Mouse (Mus musculus) G1E (cell line): ENCODE data around the gene Prpf40b. TPM values are rescaled to one million over a fixed set of nuclear protein-coding genes. Genes with fewer than 3 reads are reported as not detected.

ENCODE experiments used
- ATAC-seq: 2 replicates; pipeline ENCODE4 v1.8.0; 2016; ENCODE audit warnings: mild to moderate bottlenecking; ENCODE audit not compliant: insufficient number of reproducible peaks, poor library complexity, low FRiP score, severe bottlenecking; ENCODE audit errors: extremely low read depth
- DNase-seq: peaks from one replicate; pipeline ENCODE4 v3.0.0; 2012; ENCODE audit warnings: low spot score
- H3K27me3 ChIP-seq: 2 replicates; pipeline ENCODE4 v1.6.1; 2012; ENCODE audit warnings: mild to moderate bottlenecking, low read length, inconsistent platforms; ENCODE audit not compliant: insufficient read depth
- H3K36me3 ChIP-seq: replicated peaks from 2 replicates; pipeline ENCODE3; 2012; ENCODE audit warnings: mild to moderate bottlenecking, inconsistent platforms
- H3K4me1 ChIP-seq: 2 replicates; pipeline ENCODE4 v1.6.1; 2012; ENCODE audit warnings: low read depth, low read length, inconsistent platforms, mixed read lengths; ENCODE audit not compliant: insufficient read depth
- H3K4me3 ChIP-seq: 2 replicates; pipeline ENCODE4 v1.5.1; 2012; ENCODE audit warnings: low read depth, mild to moderate bottlenecking, inconsistent platforms, low read length, moderate library complexity, mixed read lengths
- H3K9me3 ChIP-seq: replicated peaks from 2 replicates; pipeline ENCODE4 v1.6.1; 2012; ENCODE audit warnings: inconsistent platforms
- CTCF ChIP-seq: IDR thresholded peaks from 2 replicates; pipeline ENCODE4 v1.5.1; 2012; ENCODE audit warnings: low read depth, low read length, inconsistent platforms, mixed read lengths
- GATA1 ChIP-seq: IDR thresholded peaks from 2 replicates; pipeline ENCODE4 v1.6.1; 2012; ENCODE audit warnings: borderline replicate concordance, low read length, inconsistent platforms, mixed read lengths
- GATA2 ChIP-seq: IDR thresholded peaks from 2 replicates; pipeline ENCODE4 v1.6.1; 2012; ENCODE audit warnings: low read depth, low read length, inconsistent platforms, borderline replicate concordance
- POLR2AphosphoS5 ChIP-seq: IDR thresholded peaks from 2 replicates; pipeline ENCODE4 v1.6.1; 2012; ENCODE audit warnings: low read depth, low read length, inconsistent platforms; ENCODE audit not compliant: insufficient replicate concordance
- TAL1 ChIP-seq: conservative IDR thresholded peaks from 2 replicates; pipeline ENCODE4 v1.6.1; 2012; ENCODE audit warnings: low read depth, low read length, inconsistent platforms, mixed read lengths
- polyA plus RNA-seq: library from polyadenylated mRNA; stranded (reverse); fragments of >175 nt; gene quantifications from 2 replicates; pipeline ENCODE4 v1.2.3, GENCODE M21; 2012
- total RNA-seq, 2 experiments: library from RNA; stranded (forward) in 1 of 2; stranded (reverse) in 1 of 2; fragments of 200-1000 nt in 1 of 2; fragments of >200 nt in 1 of 2; fragmentation: Nextera tagmentation in 1 of 2; gene quantifications; 2 replicates each; pipeline ENCODE4 v1.2.3; 2014 to 2017

The Prpf40b gene
- total and polyA plus RNA-seq, 3 experiments = 10.1 to 47.2 (median 39.1) TPM

GRCm38 (mm10) chr15:99333676-99334065, 38.8 kb downstream of the Prpf40b start:
- peaks cover 29% of the 10 kb centered on the region for H3K4me1 ChIP-seq
- no peaks in the 10 kb centered on the region for H3K9me3 ChIP-seq
- no peak overlapping the region for H3K4me3 ChIP-seq
- no peak for TF ChIP-seq TAL1
- TF ChIP-seq CTCF = no peak
- no peak for TF ChIP-seq POLR2AphosphoS5
- no peak for TF ChIP-seq GATA2
- no peak for TF ChIP-seq GATA1
- H3K27me3 ChIP-seq = peaks cover 29% of the 10 kb centered on the region
- ATAC-seq (no peak), DNase-seq (no peak)
- no peaks in the 10 kb centered on the region for H3K36me3 ChIP-seq

- Histone ChIP-seq H3K27me3 (peaks cover 25% of the 10 kb centered on the region), H3K36me3 (no peaks in the 10 kb centered on the region), H3K4me3 (no peak overlapping the region), H3K9me3 (no peaks in the 10 kb centered on the region), H3K4me1 (peaks cover 31% of the 10 kb centered on the region)
- no peak for TF ChIP-seq GATA1
- no peak for TF ChIP-seq POLR2AphosphoS5
- TF ChIP-seq GATA2 = no peak
- TF ChIP-seq CTCF = no peak
- no peak for TF ChIP-seq TAL1
- DNase-seq = no peak
- no peak for ATAC-seq
These were observed 39.6 kb downstream of the Prpf40b start for GRCm38 (mm10) chr15:99334500-99334899.

DNA sequence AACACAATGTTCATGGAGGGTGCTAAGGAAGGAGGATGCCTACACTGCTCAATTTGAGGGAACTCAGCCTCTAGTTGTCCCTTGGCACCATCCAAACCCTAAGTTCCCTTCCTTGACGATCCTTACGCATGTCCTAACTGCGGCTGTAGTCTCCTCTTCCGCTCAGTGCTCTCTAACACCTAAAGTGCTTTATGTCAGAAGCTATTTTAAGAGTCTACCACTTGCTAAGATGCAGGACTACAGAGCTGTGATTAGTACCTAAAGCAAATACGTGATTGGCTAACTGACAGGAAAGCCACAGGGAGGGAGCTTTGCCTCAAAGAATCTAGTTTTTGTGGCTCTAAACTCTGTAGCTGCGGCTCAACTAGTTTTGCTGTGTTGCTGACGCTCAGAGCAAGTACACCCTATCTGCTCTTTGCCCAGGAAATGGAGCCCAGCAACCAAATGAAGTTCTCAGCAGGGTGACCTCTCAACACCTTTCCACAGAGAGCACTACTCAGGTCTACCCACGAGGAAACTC, 41.0 kb downstream of the Prpf40b start:
- DNase-seq = no peak
- ATAC-seq = no peak
- Histone ChIP-seq H3K9me3 (no peaks in the 10 kb centered on the region), H3K27me3 (peaks cover 24% of the 10 kb centered on the region), H3K4me1 (peaks cover 24% of the 10 kb centered on the region), H3K36me3 (no peaks in the 10 kb centered on the region), H3K4me3 (no peak overlapping the region)
- no peak for TF ChIP-seq POLR2AphosphoS5
- no peak for TF ChIP-seq GATA1
- TF ChIP-seq TAL1 = no peak
- TF ChIP-seq GATA2 = no peak
- no peak for TF ChIP-seq CTCF

DNA sequence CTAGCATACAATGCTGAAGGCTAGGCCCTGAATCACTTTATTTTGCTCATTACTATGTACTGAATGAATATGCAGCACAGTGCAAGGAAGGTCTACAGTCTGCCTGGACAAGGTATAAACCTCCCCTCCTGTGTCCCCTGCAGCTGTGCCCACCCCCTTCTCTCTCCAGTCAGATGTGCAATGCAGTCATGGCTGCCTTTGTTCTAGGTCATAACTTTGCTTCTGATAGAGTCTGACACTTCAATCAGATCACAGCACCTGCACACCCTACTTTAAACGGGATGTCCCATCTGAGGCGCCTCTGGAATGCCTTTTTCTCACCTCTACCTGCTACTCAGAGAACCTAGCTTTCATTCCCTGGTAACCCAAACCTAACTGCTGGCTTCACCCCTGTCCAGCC, 44.0 kb downstream of the Prpf40b start:
- Histone ChIP-seq H3K36me3 (no peaks in the 10 kb centered on the region), H3K27me3 (peaks cover 51% of the 10 kb centered on the region), H3K9me3 (no peaks in the 10 kb centered on the region), H3K4me1 (peaks cover 11% of the 10 kb centered on the region), H3K4me3 (no peak overlapping the region)
- ATAC-seq = no peak
- no peak for TF ChIP-seq CTCF
- TF ChIP-seq POLR2AphosphoS5 = no peak
- TF ChIP-seq TAL1 = no peak
- no peak for TF ChIP-seq GATA1
- TF ChIP-seq GATA2 = no peak
- DNase-seq = no peak

DNA sequence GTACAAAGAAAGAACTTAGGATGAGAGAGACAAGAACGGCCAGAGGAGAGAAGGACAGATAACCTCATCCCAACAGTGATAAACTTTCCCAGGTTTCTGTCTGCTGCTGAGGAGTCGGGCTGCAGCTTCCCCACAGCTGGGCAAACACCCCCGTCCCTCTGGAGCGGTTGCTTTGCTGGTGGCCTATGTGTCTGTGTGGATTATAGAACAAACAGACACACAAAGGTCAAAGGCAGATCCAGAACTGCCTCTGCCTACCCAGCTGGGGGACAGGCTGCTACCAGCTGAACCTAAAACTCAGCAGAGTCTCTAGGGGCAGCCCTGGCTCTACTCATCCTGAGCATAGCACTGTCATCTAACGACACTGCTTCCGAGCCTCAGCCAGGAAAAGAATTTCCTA, 44.8 kb downstream of the Prpf40b start:
- ATAC-seq = no peak
- no peak for DNase-seq
- H3K4me3 ChIP-seq = no peak overlapping the region
- peaks cover 53% of the 10 kb centered on the region for H3K27me3 ChIP-seq
- H3K36me3 ChIP-seq = no peaks in the 10 kb centered on the region
- no peaks in the 10 kb centered on the region for H3K9me3 ChIP-seq
- TF ChIP-seq GATA1 = no peak
- TF ChIP-seq TAL1 = no peak
- H3K4me1 ChIP-seq = peaks cover 8% of the 10 kb centered on the region

DNA sequence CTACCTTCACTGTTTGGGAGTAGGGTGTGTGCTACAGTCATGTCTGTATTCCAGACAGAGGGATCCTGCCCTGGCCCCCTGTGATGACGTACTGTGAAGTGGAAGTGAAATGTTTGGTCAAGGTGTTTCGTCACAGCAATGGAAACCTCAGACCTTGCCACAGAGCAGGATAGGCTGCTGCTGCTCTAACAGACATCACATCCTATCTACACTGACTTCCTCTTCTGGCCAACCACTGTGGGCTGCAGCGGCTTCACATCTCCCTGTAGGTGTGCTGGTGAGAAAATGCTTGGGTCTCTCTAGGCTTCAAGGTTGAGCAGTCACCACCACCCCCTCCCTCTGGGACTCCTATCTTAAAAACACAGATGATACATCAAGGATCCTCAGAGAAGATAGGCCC, 46.2 kb downstream of the Prpf40b start:
- H3K36me3 ChIP-seq = no peaks in the 10 kb centered on the region
- peak; percentile 52; the same call in 1 of the 2 replicates for ATAC-seq
- TF ChIP-seq GATA1 = no peak
- TF ChIP-seq POLR2AphosphoS5 = no peak
- no peak for TF ChIP-seq GATA2
- TF ChIP-seq CTCF = no peak
- no peak for TF ChIP-seq TAL1
- H3K4me1 ChIP-seq = peaks cover 8% of the 10 kb centered on the region
- H3K27me3 ChIP-seq = peaks cover 52% of the 10 kb centered on the region
- H3K4me3 ChIP-seq = no peak overlapping the region
- H3K9me3 ChIP-seq = no peaks in the 10 kb centered on the region
- no peak for DNase-seq
